Mouse (Mus musculus) testis, adult 2 months (tissue): ENCODE results near the gene Retreg1.

Experiments used
- CTCF ChIP-seq: fragments of 200-500 bp; IDR thresholded peaks from 2 replicates; pipeline ENCODE4 v1.5.1; 2012; ENCODE audit warnings: low read depth, mild to moderate bottlenecking, inconsistent platforms, low read length, moderate library complexity; ENCODE audit not compliant: control insufficient read depth, insufficient read depth, insufficient replicate concordance
- POLR2A ChIP-seq: fragments of 200-500 bp; IDR thresholded peaks from 2 replicates; pipeline ENCODE4 v1.6.1; 2012; ENCODE audit warnings: low read depth, mild to moderate bottlenecking, inconsistent platforms, low read length, moderate library complexity; ENCODE audit not compliant: control insufficient read depth

- TF ChIP-seq CTCF (no peak), POLR2A (no peak)
These were observed 23.1 kb downstream of the Retreg1 start for GRCm38 (mm10) chr15:25866106-25866505.
